Mouse (Mus musculus) hindbrain, postnatal 0 days (tissue): ENCODE measurements around the gene Usp35. TPM values are rescaled to one million over a fixed set of nuclear protein-coding genes. Genes with fewer than 3 reads are reported as not detected.

Experiments
- ATAC-seq: fragments of 200-750 bp; cut with Nextera tagmentation; 2 replicates; pipeline ENCODE4 v1.8.0; 2017; ENCODE audit warnings: mild to moderate bottlenecking, moderate TSS enrichment, moderate library complexity
- DNase-seq: peaks from one replicate; pipeline ENCODE4 v3.0.0-alpha.2; 2015; ENCODE audit warnings: low spot score
- H3K27ac ChIP-seq: fragments of 300-500 bp; sonication (generic); 2 replicates; pipeline ENCODE4 v1.5.1; 2014; ENCODE audit warnings: mild to moderate bottlenecking
- H3K27me3 ChIP-seq: fragments of 300-500 bp; sonication (generic); 2 replicates; pipeline ENCODE4 v1.6.1; 2014; ENCODE audit warnings: low read length, mixed read lengths; ENCODE audit not compliant: insufficient read depth
- H3K36me3 ChIP-seq: fragments of 300-500 bp; sonication (generic); 2 replicates; pipeline ENCODE4 v1.6.1; 2014; ENCODE audit warnings: low read length, mixed read lengths; ENCODE audit not compliant: insufficient read depth
- H3K4me1 ChIP-seq: fragments of 300-500 bp; sonication (generic); 2 replicates; pipeline ENCODE4 v1.6.1; 2014; ENCODE audit warnings: antibody characterized with exemption, low read length, mixed read lengths; ENCODE audit not compliant: insufficient read depth
- H3K4me2 ChIP-seq: fragments of 300-500 bp; sonication (generic); 2 replicates; pipeline ENCODE4 v1.6.1; 2014; ENCODE audit warnings: low read depth, mild to moderate bottlenecking, low read length, moderate library complexity, mixed read lengths
- H3K4me3 ChIP-seq: fragments of 300-500 bp; sonication (generic); 2 replicates; pipeline ENCODE4 v1.5.1; 2014; ENCODE audit warnings: low read length
- H3K9ac ChIP-seq: fragments of 300-500 bp; sonication (generic); replicated peaks from 2 replicates; pipeline ENCODE4 v1.6.1; 2014; ENCODE audit warnings: mild to moderate bottlenecking, low read length, moderate library complexity, mixed read lengths
- H3K9me3 ChIP-seq: fragments of 300-500 bp; sonication (generic); 2 replicates; pipeline ENCODE4 v1.6.1; 2016; ENCODE audit warnings: low read length, mixed read lengths
- CTCF ChIP-seq: IDR thresholded peaks from 2 replicates; pipeline ENCODE4 v1.5.1; 2016; ENCODE audit warnings: antibody characterized with exemption, control low read depth, low read depth
- WGBS: fragments of 180-500 bp; shearing (Covaris S2); extraction: QIAGEN DNeasy Blood & Tissue Kit; methylation state at CpG from one replicate; pipeline ENCODE4 v1.1.7; 2014; 5-methylcytosine and 5-hydroxymethylcytosine counted together
- polyA plus RNA-seq: library from polyadenylated mRNA; unstranded; fragments of >200 nt; fragmentation: Nextera tagmentation; extraction: Ambion mirVana; gene quantifications from 2 replicates; pipeline ENCODE4 v1.2.1, GENCODE M21; 2015
- total RNA-seq: library from RNA; depleted of rRNA; stranded (reverse); fragments of >200 nt; gene quantifications from 2 replicates; pipeline ENCODE4 v1.2.3, GENCODE M21; 2014; rRNA removed

Usp35 gene
- 14.2 and 14.4 TPM in 2 replicates for total RNA-seq
- polyA plus RNA-seq, result 2.4 and 3.6 TPM in 2 replicates

DNA sequence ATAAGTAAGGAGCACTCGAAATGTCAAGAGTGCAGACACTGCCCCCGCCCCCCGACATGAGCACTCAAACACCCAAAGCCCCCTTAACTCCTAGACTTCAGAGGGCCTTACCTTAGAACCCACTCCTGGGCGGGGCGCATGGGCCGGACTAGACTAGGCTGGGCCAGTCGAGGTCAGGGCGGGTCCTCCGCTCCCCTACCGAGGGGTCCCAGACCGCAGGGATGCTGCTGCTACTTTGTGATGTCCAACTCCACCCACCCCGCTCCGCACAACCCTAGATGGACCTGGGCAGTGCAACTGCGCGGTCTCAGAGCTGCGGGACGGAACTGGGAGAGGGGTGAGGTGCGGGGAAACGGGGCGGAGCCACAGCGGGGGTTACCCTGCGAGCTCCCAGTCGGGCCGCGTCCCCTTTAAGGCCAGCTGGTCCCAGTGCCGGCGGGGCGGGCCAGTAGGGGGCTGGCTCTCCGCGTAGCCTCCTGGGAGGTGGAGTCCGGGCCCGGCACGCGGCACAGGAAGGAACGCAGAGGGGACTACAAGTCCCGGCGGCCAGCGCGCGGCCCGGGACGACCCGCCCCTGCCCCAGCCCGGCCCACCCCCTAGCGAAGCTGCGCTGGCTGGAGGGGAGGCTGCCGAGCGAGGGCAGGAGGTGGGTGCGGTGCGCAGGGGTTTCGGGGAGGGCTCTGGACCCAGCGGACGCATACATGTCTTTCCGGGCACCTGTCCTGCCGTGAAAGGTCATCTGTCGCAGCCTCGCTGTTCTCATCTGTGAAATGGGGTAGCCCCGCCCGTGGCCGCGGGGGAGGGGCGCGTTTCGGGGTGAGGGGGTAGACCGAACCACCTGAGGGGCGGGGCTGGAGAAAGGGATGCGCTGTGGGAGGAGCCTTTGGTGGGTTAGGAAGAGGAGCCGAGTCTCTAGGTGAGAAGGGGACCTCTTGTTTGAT is at the start of gene Usp35, which contains the start of gene Kctd21:
TSS of gene Usp35 (minus strand) at position 295 of the 941 bp plus-strand sequence.
TSS of gene Kctd21 (plus strand) at position 602 of the 941 bp plus-strand sequence.
- H3K4me2 ChIP-seq, result peak within 1 kb of the TSS; percentile 68
- peak within 1 kb of the TSS; percentile 79 for H3K4me3 ChIP-seq
- ATAC-seq (peak; percentile 98), DNase-seq (peak; percentile 97)
- under 1% methylated on average over 67 of the region's 68 CpGs for WGBS
- peak; percentile 40 for TF ChIP-seq CTCF
- H3K4me1 ChIP-seq, result peaks cover 16% of the 10 kb centered on the region
- H3K27me3 ChIP-seq, result no peaks in the 10 kb centered on the region
- peak within 1 kb of the TSS; percentile 59; the same call in 1 of the 2 replicates for H3K27ac ChIP-seq
- H3K9ac ChIP-seq, result peak within 1 kb of the TSS; percentile 59
- no peaks in the 10 kb centered on the region for H3K36me3 ChIP-seq
- H3K9me3 ChIP-seq, result no peaks in the 10 kb centered on the region

- WGBS, result 93% methylated on average over 5 of the region's 5 CpGs
- Histone ChIP-seq H3K9me3 (no peaks in the 10 kb centered on the region), H3K4me2 (no peak overlapping the region), H3K4me3 (no peak overlapping the region), H3K4me1 (no peaks in the 10 kb centered on the region), H3K36me3 (peaks cover 33% of the 10 kb centered on the region; the same call in 1 of the 2 replicates), H3K27me3 (no peaks in the 10 kb centered on the region), H3K27ac (no peak overlapping the region), H3K9ac (no peak overlapping the region)
- no peak for TF ChIP-seq CTCF
- no peak for DNase-seq
- no peak for ATAC-seq
Measured at GRCm38 (mm10) chr7:97380500-97381123, 48.8 kb upstream of the Usp35 start.

GRCm38 (mm10) chr7:97379304-97379703 is 47.5 kb upstream of the Usp35 start:
- Histone ChIP-seq H3K27me3 (no peaks in the 10 kb centered on the region), H3K27ac (no peak overlapping the region), H3K4me2 (no peak overlapping the region), H3K4me3 (no peak overlapping the region), H3K36me3 (peaks cover 35% of the 10 kb centered on the region; the same call in 1 of the 2 replicates), H3K9ac (no peak overlapping the region), H3K4me1 (no peaks in the 10 kb centered on the region), H3K9me3 (no peaks in the 10 kb centered on the region)
- no peak for TF ChIP-seq CTCF
- ATAC-seq, result no peak
- 94% methylated on average over 5 of the region's 5 CpGs for WGBS
- no peak for DNase-seq

GRCm38 (mm10) chr7:97375906-97376305 is 44.1 kb upstream of the Usp35 start:
- Histone ChIP-seq H3K4me2 (no peak overlapping the region), H3K36me3 (peaks cover 27% of the 10 kb centered on the region; the same call in 1 of the 2 replicates), H3K4me1 (peaks cover 7% of the 10 kb centered on the region; the same call in 1 of the 2 replicates), H3K27ac (no peak overlapping the region), H3K4me3 (no peak overlapping the region), H3K9ac (no peak overlapping the region), H3K27me3 (no peaks in the 10 kb centered on the region), H3K9me3 (no peaks in the 10 kb centered on the region)
- WGBS, result 66% methylated on average over 2 of the region's 2 CpGs
- no peak for ATAC-seq
- no peak for TF ChIP-seq CTCF
- no peak for DNase-seq

DNA sequence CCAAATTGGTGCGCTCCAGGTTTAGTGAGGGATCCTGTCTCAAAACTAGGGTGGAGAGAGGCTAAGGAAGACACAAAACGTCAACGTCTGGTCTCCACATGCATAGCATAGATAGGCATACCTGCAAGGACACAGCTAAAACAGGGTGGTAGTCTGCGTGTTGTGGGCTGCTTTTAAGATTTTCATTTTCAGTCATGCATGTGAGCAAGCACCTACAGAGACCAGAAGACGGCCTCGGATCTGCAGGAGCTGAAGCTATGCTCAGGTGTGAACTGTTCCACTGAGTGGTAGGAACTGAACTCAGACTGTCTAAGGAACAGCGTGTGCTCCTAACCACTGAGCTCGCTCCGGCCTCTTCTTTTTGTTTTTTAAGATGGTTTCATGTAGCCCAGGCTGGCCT is 43.3 kb upstream of the Usp35 start:
- 96% methylated on average over 9 of the region's 9 CpGs for WGBS
- DNase-seq (no peak), ATAC-seq (no peak)
- H3K27ac ChIP-seq, result no peak overlapping the region
- no peak overlapping the region for H3K4me3 ChIP-seq
- H3K36me3 ChIP-seq, result peaks cover 23% of the 10 kb centered on the region; the same call in 1 of the 2 replicates
- no peak for TF ChIP-seq CTCF
- H3K4me2 ChIP-seq, result no peak overlapping the region
- H3K9ac ChIP-seq, result no peak overlapping the region
- peaks cover 8% of the 10 kb centered on the region; the same call in 1 of the 2 replicates for H3K4me1 ChIP-seq
- no peaks in the 10 kb centered on the region for H3K9me3 ChIP-seq
- H3K27me3 ChIP-seq, result no peaks in the 10 kb centered on the region

DNA sequence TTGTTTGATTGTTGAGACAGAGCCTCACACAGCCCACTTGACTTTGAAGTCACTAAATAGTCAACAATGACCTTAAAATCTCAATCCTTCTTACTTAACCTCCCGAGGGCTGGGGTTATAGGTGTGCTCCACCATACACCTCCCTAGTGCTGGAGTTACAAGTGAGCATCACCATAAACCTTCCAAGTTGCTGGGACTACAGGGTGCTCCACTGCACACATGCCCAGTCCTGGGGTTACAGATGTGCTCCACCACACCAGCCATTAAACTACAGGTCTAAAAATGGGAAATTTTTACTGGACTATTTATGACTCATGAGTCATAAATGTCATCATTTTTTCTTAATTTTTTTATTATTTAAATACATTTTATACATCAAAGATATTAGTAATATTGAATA is 34.1 kb upstream of the Usp35 start:
- no peak for DNase-seq
- no peaks in the 10 kb centered on the region for H3K27me3 ChIP-seq
- no peaks in the 10 kb centered on the region for H3K9me3 ChIP-seq
- H3K36me3 ChIP-seq, result no peaks in the 10 kb centered on the region
- no peak overlapping the region for H3K4me3 ChIP-seq
- 0 out of 2 replicates have a peak, but pooled peaks cover under 1% of the 10 kb centered on the region for H3K4me1 ChIP-seq
- H3K4me2 ChIP-seq, result no peak overlapping the region
- H3K27ac ChIP-seq, result no peak overlapping the region
- 79% methylated on average over 1 of the region's 1 CpGs for WGBS
- H3K9ac ChIP-seq, result no peak overlapping the region
- no peak for ATAC-seq
- TF ChIP-seq CTCF, result no peak
